Mouse (Mus musculus): Measurements from ENCODE around the gene Kbtbd6. TPM values are rescaled to one million over a fixed set of nuclear protein-coding genes. Genes with fewer than 3 reads are reported as not detected.
A peak's percentile ranks its signal among the peaks of the same experiment; 100 is the strongest.
"Not testable (repeated sequence)": the region's sequence is repeated elsewhere in the genome, so short reads cannot be mapped to it uniquely, and the experiment has no call there.

Gene Kbtbd6
- under 1 TPM; 0.31 to 0.41 TPM for total RNA-seq (2021)
- long read RNA-seq, experiment 1: 0 reads
- long read RNA-seq, experiment 2: 0 reads

DNA sequence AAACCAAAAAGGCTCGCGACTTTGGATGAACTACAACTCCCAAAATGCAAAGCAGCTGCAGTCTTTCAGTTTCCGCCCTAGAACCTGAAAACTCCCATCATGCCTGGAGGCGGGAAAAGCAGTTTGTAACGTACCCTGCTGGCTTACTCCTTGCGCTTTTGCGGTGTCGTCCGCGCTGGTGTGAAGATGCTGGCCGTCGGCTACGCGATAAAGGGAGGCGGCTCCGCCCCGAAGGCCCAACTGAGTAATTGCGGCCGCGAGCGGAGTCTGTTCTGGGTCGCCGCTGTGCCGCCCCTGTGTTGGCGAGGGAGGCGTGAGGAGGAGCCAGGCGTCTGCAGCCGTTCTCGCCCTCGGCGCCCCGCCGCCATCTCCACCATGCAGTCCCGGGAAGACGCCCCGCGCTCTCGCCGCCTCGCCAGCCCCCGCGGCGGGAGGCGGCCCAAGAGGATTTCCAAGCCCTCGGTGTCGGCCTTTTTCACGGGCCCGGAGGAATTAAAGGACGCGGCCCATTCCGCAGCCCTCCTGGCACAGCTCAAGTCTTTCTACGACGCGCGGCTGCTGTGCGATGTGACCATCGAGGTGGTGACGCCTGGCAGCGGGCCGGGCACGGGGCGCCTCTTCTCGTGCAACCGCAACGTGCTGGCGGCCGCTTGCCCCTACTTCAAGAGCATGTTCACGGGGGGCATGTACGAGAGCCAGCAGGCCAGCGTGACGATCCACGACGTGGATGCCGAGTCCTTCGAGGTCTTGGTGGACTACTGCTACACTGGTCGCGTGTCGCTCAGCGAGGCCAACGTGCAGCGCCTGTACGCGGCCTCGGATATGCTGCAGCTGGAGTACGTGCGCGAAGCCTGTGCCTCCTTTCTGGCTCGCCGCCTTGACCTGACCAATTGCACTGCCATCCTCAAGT, at the start of gene Kbtbd6:
Kbtbd6 (plus strand) TSS at position 155 of the 910 bp plus-strand sequence.
- DNase-seq: peak; percentile 68 to 78
- intact Hi-C loops (cut with DNase I): not testable (repeated sequence)

DNA sequence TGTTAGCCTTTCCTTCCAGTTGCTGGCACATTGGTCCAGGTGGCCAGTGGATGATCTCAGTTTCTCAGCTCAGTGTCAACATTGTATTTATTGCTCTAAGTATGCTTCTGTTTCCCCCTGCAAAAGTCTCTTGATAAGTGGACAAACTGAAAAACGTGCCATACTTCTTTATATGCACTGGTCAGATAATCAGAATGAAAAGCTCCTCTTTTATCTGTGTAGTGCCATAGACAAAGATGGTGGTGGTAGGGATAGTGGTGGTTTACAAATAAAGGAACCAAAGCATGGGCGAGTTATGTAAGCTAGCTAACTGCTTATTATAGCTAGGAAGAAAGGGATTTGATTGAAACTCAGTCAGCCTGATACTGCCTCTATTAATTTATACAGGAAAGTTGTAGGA, 44.0 kb upstream of the Kbtbd6 start:
- intact Hi-C loops (cut with DNase I): no loop called here
- DNase-seq: no peak

DNA sequence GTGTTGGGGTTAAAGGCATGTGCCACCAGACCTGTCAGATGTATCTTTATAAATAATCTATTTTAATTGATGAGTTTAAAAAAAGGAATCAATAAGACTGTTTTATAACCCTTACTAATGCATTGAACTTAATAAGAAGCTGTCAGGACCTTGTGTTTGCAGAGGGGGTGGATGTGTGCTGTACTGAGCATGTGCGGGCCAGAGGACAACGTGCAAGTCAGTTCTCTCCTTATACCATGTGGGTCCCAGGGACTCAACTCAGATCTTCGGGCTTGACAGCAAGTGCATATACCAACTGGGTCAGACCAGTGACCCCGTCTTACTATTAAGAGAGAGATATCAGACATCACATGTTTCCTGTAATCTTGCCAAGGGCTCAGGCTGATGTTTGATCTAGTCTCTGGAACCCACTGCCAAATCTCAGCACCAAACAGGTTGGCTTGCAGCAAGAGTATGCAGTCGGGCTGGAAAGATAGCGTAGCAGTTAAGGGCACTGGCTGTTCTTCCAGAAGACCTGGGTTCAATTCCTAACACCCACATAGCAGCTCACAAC, 42.3 kb upstream of the Kbtbd6 start:
- no peak for DNase-seq
- intact Hi-C loops (cut with DNase I): no loop called here

DNA sequence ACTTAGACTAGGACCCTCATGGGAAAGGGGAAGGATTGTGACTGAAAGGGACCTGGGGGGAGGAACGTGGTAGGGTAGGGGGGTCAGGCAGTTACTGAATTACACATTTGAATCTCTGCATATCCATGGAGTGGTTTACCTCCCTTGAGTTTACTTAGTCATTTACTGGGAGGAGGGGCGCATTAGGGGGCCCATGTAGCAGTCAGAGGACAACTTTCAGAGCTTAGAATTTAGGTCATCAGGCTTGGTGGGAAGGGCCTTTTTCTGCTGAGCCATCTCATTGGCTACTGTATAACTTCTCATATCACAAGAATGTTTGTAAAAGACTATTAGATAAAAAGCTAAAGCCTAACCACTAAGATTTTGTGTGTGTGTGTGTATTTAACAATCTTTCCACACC, 41.0 kb upstream of the Kbtbd6 start:
- intact Hi-C loops (cut with DNase I): no loop called here
- no peak for DNase-seq

DNA sequence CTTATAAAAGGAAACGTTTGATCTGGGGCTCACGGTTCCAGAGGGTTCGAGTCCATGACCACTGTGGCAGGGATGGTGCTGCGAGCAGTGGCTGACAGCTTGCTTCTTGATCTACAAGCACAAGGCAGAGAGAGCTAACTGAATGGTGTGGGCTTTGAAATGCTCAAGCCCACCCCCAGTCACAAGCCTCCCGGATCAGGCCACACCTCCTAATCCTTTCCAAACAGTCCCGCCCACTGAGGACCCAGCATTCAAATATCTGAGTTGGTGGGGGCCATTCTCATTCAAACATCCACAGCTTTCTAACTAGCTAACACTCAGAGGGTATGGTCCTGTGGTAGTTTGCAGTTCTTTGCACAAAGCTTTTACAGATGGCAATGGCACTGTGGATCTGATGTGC, 38.5 kb upstream of the Kbtbd6 start:
- DNase-seq: no peak
- intact Hi-C loops (cut with DNase I): no loop called here

DNA sequence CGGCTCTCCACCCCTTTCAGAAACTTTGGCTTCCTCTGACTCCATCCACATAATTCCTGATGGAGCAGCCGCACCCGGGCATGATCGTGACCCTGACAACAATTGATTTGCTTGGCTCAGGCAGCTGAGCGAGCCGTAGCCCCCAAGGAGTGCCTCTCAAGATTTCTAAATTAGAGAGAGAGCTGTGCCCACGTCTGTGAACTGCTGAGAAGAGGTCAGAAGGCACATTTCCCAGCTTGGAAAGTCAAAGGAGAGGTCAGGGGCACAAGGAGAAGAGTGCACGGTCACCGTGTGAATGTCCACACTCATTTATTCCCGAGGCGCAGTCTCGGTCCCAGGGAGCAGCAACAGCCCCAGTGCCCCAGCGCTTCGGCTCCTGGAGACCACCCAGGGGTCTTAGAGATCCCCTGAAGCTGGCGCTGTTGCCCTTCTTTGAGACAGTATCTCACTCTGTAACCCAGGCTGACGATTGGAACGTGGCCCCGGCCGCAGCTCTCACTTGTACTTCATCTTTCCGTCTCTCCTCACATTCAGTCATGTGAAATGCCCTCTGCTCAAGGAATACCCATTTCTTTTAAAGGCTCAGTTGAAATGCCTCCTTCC, 31.5 kb upstream of the Kbtbd6 start:
- intact Hi-C loops (cut with DNase I): loop anchor here (5.0 kb wide), 1 partner anchor 37 kb away; no protein-coding TSS in a partner anchor
- DNase-seq: no peak

DNA sequence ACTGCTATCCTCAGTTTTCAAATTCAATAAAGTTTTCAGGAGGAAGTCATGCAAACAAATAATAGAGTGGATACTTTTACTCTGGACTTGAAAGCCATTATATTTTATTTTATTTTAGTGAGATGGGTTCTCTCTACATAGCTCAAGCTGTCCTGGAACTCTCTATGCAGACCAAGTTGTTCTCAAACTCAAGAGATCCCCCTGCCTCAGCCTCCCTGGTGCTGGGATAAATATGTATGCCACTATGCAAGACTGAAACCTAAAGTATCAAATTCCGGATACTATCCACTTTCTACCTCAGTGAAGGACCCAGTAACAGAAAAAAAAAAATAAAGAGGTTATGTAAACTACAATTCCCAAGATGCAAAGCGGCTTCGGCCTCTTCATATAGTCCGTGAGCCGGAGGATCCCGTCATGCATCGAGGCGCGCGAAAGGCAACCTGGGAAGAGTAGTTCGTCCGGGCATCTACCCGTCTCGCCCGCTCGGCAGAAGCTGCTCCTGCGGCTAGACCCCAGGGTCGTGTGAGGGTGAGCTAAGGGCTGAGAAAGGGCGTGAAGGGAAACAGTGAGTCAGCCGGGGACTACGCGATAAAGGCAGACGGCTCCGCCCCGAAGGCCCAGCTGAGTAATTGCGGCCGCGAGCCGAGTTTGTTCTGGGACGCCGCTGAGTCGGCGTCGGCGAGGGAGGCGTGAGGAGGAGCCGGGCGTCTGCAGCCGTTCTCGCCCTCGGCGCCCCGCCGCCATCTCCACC, 25.5 kb upstream of the Kbtbd6 start, which contains the start of gene Kbtbd7:
Kbtbd7 (plus strand) TSS at position 533 of the 751 bp plus-strand sequence.
- DNase-seq: peak; percentile 91 to 92
- intact Hi-C loops (cut with DNase I): no loop called here

DNA sequence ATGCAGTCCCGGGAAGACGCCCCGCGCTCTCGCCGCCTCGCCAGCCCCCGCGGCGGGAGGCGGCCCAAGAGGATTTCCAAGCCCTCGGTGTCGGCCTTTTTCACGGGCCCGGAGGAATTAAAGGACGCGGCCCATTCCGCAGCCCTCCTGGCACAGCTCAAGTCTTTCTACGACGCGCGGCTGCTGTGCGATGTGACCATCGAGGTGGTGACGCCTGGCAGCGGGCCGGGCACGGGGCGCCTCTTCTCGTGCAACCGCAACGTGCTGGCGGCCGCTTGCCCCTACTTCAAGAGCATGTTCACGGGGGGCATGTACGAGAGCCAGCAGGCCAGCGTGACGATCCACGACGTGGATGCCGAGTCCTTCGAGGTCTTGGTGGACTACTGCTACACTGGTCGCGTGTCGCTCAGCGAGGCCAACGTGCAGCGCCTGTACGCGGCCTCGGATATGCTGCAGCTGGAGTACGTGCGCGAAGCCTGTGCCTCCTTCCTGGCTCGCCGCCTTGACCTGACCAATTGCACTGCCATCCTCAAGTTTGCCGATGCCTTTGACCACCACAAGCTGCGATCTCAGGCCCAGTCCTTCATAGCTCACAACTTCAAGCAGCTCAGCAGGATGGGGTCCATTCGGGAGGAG, 24.8 kb upstream of the Kbtbd6 start:
- DNase-seq: peak; percentile 8 to 23
- intact Hi-C loops (cut with DNase I): not testable (repeated sequence)

DNA sequence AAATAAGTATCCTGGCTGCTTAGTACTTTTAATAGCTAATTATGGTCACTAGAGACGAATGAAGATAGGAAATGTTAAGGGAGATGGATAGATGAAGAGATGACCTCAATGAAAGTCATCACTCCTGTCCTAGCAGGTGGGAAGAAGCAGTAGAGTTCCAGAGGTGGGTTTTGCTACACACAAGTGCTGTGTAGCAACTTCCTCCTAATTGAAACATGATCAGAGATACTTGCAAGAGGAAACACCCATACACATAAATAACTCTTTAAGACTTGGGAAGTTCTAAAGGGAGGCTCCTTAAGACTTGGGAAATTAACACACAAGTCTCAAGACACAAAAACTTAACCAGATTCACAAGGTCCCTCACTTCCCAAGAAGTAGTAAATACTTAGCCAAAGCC, 17.6 kb upstream of the Kbtbd6 start:
- no peak for DNase-seq
- intact Hi-C loops (cut with DNase I): no loop called here

DNA sequence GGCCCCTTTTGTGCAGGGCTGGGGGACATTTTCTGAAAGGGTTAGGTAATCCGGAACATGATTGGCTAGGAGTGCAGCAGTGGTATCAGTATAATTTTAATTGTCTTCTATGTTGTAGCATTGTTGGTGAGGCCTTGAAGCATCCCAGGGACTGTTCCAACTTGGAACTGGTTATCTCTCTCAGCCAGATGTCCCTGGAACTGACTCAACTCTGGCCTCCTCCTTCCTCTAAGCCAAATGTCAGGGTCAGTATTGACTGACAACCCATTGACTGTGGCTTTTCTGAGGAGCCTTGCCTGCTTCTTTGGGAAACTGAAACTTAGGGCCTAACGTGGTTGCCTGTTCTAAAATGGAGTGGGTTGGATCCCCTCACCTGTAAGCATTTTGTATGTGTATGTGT, 11.0 kb upstream of the Kbtbd6 start:
- no peak for DNase-seq
- intact Hi-C loops (cut with DNase I): no loop called here

DNA sequence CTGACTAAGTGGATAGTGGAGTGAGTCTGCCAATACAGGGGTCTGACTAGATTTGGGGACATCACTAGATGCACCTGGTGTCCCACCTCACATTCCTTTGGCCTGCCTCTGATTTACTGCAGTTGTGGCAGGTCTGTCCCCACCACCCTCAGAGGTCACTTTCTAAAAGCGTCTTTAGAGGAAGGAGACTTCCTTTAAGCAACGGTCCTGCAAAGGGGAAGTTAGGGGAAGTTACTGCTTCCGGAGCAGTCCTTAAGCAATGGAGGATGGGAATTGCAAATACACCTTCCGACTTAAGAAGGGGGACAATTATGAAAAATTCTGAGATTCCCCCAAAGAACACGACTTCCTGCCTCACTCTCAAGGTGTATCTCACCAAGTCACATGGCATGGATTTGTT, 10.2 kb upstream of the Kbtbd6 start:
- intact Hi-C loops (cut with DNase I): no loop called here
- DNase-seq: no peak

DNA sequence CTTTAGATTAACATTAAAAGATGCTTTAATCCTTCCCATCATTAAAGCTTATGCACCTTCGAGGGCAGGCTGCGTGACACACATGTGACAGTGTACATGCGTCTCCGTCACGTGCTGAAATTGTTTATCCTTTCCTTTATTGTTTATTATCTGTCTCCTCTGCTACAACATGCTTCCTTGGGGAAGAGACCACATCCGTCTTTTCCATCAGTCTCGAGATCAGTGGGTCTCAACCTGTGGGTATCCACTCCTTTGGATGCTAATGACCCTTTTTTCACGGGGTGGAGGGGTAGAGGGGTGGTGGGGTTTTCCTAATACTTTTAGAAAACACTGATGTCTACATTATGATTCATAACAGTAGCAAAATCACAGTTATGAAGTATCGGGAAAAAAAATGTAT, 7.0 kb upstream of the Kbtbd6 start:
- no peak for DNase-seq
- intact Hi-C loops (cut with DNase I): no loop called here

DNA sequence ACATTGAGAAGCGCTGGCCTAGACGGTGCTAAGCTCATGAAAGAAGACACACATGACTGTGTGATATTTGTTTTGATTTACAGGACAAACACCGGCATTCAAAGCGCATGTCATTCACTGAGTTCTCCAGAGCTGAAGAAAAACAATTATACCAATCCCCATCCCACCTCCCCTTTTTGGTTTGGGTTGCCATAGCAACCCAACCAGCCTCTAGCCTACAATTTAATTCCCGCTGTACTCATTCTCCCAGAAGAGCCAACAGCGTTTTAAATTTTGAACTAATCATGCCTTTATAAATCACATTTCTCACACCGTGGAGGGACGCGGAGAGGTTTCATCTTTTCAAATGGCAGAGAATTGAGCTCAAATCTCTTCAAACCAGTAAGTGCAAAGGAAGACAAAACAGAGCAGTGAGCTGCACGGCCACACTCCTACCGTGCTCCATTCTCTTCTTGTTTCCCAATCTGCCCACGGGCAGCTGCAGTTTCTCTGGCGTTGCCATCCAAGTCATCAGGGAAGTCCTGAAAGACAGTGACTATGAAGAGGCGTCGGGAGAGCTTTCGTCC, 6.5 kb upstream of the Kbtbd6 start:
- intact Hi-C loops (cut with DNase I): no loop called here
- no peak for DNase-seq

DNA sequence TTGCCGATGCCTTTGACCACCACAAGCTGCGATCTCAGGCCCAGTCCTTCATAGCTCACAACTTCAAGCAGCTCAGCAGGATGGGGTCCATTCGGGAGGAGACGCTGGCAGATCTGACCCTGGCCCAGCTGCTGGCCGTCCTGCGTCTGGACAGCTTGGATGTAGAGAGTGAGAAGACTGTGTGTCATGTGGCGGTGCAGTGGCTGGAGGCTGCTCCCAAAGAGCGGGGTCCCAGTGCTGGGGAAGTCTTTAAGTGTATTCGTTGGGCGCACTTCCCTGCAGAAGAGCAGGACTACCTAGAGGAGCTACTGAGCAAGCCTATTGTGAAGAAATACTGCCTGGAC, 928 bp downstream of the Kbtbd6 start:
- intact Hi-C loops (cut with DNase I); DNase-seq: not testable (repeated sequence)

DNA sequence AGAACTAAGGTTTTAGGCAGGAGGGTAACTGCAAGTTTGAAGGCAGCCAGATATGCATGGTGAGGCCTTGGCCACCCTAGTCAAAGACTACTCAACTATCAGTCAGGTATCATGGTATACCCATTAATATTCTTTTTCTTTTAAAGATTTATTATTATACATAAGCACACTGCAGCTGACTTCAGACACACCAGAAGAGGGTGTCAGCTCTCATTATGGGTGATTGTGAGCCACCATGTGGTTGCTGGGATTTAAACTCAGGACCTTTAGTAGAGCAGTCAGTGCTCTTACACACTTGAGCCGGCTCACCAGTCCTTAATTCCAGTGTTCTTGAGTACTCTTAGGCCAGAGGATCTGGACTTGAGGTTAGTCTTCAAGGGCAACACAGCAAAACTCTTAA, 8.8 kb downstream of the Kbtbd6 start:
- intact Hi-C loops (cut with DNase I): no loop called here
- DNase-seq: no peak

DNA sequence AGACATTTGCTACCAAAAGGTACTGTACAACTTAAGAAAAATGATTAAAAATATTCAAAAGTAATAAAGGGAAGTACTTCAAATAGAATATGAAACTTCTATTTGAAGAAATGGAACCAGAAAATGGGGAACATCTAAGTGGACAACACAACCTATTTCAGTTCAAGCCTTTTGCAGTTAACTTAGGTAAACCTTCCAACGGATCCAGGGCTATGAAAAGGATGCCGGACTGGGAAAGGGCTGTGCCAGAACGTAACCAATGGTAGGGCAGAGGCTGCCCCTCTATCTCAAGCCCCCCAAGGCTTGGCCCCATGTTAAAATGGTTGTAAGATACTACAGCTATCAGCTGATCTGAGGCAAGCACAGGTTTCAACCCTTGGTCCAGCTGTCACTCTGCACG, 9.4 kb downstream of the Kbtbd6 start:
- intact Hi-C loops (cut with DNase I): no loop called here

DNA sequence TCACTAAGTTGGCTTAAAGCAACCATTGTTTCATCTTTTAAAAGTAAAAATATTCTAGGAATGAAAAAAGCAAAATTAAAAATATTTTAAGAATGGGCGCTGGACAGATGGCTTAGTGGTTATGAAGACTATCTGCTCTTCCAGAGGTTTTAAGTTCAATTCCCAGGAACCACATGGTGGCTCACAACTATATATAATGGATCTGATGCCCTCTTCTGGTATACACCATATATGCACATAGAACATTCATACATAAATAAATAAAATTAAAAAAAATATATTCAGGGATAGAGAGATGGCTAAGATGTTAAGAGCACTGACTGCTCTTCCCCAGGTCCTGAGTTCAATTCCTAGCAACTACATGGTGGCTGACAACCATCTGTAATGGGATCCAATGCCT, 14.0 kb downstream of the Kbtbd6 start:
- intact Hi-C loops (cut with DNase I): loop anchor here (2.0 to 5.0 kb wide), 2 partner anchors 71 to 338 kb away; no protein-coding TSS in a partner anchor
- no peak for DNase-seq

More for the DNA sequence above, 9.4 kb downstream of the Kbtbd6 start:
- no peak for DNase-seq

DNA sequence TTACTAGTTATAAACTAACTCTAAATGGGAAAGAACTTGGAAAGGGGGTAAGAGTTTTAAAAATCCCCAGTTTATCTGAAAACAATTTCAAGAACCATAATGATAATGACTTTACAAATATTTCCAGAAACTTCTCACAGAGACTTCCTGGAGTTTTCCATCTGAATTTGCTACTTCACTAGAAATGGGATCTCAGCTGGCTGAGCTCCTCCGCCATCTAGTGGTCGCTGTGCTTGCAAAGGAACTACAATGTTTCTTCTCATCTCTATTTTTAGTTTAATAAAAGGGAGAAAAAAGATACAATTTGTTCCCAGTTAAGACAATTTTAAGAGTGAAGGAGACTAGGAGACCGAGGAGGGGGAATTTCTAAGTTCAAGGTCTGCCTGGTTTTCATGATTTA, 16.0 kb downstream of the Kbtbd6 start:
- intact Hi-C loops (cut with DNase I): loop anchor here (2.0 to 5.0 kb wide), 2 partner anchors 73 to 340 kb away; no protein-coding TSS in a partner anchor
- DNase-seq: peak; percentile 69 to 81

DNA sequence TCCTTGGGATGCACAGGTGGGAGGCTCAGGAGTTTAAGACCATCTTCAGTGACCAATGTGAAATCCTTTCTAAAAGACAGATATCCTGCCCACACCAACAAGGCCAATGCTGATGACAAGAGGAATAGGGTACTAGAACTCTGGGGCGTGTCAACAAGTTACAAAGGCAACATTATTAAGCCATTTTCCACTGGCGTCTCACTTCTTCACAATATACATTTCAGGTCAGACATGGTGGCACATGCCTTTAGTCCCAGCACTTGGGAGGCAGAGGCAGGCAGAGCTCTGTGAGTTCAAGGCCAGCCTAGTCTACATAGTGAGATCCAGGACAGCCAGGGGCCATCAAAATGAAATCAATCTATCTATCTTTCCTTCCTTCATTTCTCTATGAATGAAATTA, 21.7 kb downstream of the Kbtbd6 start:
- intact Hi-C loops (cut with DNase I): no loop called here
- no peak for DNase-seq

All from heart, postnatal 14 days (tissue).